Mouse (Mus musculus) liver, embryonic 14.5 days (tissue): ENCODE data around the gene Hnrnpf. TPM values are rescaled to one million over a fixed set of nuclear protein-coding genes. Genes with fewer than 3 reads are reported as not detected.

Experiments
- ATAC-seq: fragments of 200-750 bp; cut with Nextera tagmentation; 2 replicates; pipeline ENCODE4 v1.8.0; 2017; ENCODE audit warnings: moderate number of reproducible peaks, mild to moderate bottlenecking, moderate library complexity; ENCODE audit not compliant: insufficient read depth
- DNase-seq, 3 experiments: peaks; one replicate each; pipeline ENCODE4 v3.0.0-alpha.2; 2012 to 2013; ENCODE audit warnings: low read depth in 3 of 3, low spot score in 3 of 3
- H3K27ac ChIP-seq: fragments of 300-500 bp; sonication (generic); 2 replicates; pipeline ENCODE4 v1.5.1; 2014; ENCODE audit warnings: moderate library complexity, mild to moderate bottlenecking, control low read depth, inconsistent platforms
- H3K27me3 ChIP-seq: fragments of 300-500 bp; sonication (generic); 2 replicates; pipeline ENCODE4 v1.6.1; 2014; ENCODE audit warnings: mild to moderate bottlenecking, low read length, moderate library complexity; ENCODE audit not compliant: control insufficient read depth, insufficient read depth
- H3K36me3 ChIP-seq: fragments of 300-500 bp; sonication (generic); replicated peaks from 2 replicates; pipeline ENCODE4 v1.6.1; 2014; ENCODE audit warnings: low read depth; ENCODE audit not compliant: control insufficient read depth, insufficient read depth
- H3K4me1 ChIP-seq, 2 experiments: fragments of 200-500 bp in 1 of 2; fragments of 300-500 bp in 1 of 2; sonication (generic) in 1 of 2; replicated peaks; 2 replicates each; pipeline ENCODE4 v1.6.1; 2012 to 2014; ENCODE audit warnings: antibody characterized with exemption in 1 of 2, inconsistent platforms in 1 of 2, low read length in 1 of 2; ENCODE audit not compliant: control insufficient read depth in 2 of 2, insufficient read depth in 2 of 2
- H3K4me2 ChIP-seq: fragments of 300-500 bp; sonication (generic); 2 replicates; pipeline ENCODE4 v1.6.1; 2014; ENCODE audit warnings: low read depth, mild to moderate bottlenecking, control low read depth, moderate library complexity
- H3K4me3 ChIP-seq, 2 experiments: fragments of 200-500 bp in 1 of 2; fragments of 300-500 bp in 1 of 2; sonication (generic) in 1 of 2; 2 replicates each; pipeline ENCODE4 v1.5.1; 2012 to 2014; ENCODE audit warnings: low read depth in 2 of 2, low read length in 2 of 2, mild to moderate bottlenecking in 2 of 2, control low read depth in 1 of 2, inconsistent platforms in 1 of 2, moderate library complexity in 1 of 2; ENCODE audit not compliant: insufficient read depth in 1 of 2
- H3K9ac ChIP-seq: fragments of 300-500 bp; sonication (generic); replicated peaks from 2 replicates; pipeline ENCODE4 v1.6.1; 2014; ENCODE audit warnings: mild to moderate bottlenecking, control low read depth, moderate library complexity
- H3K9me3 ChIP-seq: fragments of 300-500 bp; sonication (generic); 2 replicates; pipeline ENCODE4 v1.6.1; 2016; ENCODE audit warnings: low read length, mixed read lengths; ENCODE audit not compliant: control insufficient read depth
- CTCF ChIP-seq: IDR thresholded peaks from 2 replicates; pipeline ENCODE4 v1.5.1; 2016; ENCODE audit warnings: antibody characterized with exemption, low read depth, control low read depth
- EP300 ChIP-seq: IDR thresholded peaks from 2 replicates; pipeline ENCODE4 v1.6.1; 2016; ENCODE audit warnings: antibody characterized with exemption, low read depth
- WGBS: fragments of 180-500 bp; shearing (Covaris S2); extraction: QIAGEN DNeasy Blood & Tissue Kit; methylation state at CpG from one replicate; pipeline ENCODE4 v1.1.7; 2014; ENCODE audit not compliant: insufficient replicate concordance; 5-methylcytosine and 5-hydroxymethylcytosine counted together
- polyA plus RNA-seq, 2 experiments: library from polyadenylated mRNA; depleted of rRNA in 1 of 2; stranded (reverse) in 1 of 2; unstranded in 1 of 2; fragments of >200 nt; fragmentation: Nextera tagmentation in 1 of 2; extraction: Ambion mirVana in 1 of 2; gene quantifications; 2 replicates each; pipeline versions ENCODE4 v1.2.1 to v1.2.3; 2012 to 2014

Hnrnpf gene
- polyA plus RNA-seq, 2 experiments: 368 to 457 TPM

DNA sequence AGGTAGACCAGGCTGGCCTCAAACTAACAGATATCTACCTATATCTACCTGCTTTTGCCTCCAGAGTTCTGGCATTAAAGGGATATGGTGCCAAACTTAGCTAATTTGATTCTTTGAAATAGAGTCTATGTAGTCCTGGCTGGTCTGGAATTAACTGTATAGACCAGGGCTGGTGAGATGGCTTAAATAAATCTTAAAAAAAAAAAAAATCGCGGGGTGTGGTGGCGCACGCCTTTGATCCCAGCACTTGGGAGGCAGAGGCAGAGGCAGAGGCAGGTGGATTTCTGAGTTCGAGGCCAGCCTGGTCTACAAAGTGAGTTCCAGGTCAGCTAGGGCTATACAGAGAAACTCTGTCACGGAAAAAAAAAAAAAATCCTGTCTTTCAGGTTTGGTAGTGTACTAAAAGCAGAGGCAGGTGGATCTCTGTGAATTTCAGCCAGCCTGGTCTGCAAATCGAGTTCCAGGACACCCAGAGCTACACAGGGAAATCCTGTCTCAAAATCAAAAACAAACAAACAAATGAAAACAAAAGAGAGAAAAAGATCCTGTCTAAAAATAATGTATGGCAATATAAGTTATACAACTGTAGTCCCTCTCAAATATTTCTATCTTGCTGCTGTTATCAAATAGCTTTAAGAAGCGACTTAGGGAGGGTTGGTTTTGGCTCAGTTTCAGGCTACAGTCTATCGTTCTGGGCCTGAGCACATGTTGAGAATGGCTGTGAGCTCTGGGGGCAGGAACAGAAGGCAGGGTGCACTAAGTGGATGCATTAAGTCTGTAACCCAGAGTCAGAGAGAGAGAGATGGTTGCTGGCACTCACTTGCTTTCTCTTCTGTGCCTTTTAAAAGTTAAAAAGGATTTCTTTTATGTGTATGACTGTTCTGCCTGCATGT is 1.6 kb downstream of the Hnrnpf start:
- Histone ChIP-seq H3K36me3 (no peaks in the 10 kb centered on the region), H3K4me2 (peak overlapping the region; percentile 1; the same call in 1 of the 2 replicates), H3K4me3 (no peak overlapping the region), H3K9ac (peak overlapping the region; percentile 23; the same call in 1 of the 2 replicates), H3K4me1 (peaks cover 26 to 27% of the 10 kb centered on the region in 2 experiments), H3K9me3 (no peaks in the 10 kb centered on the region), H3K27me3 (no peaks in the 10 kb centered on the region), H3K27ac (peak overlapping the region; percentile 41)
- ATAC-seq: no peak
- no peak for TF ChIP-seq EP300
- TF ChIP-seq CTCF: no peak
- WGBS: 60% methylated on average over 9 of the region's 9 CpGs
- no peak for DNase-seq

DNA sequence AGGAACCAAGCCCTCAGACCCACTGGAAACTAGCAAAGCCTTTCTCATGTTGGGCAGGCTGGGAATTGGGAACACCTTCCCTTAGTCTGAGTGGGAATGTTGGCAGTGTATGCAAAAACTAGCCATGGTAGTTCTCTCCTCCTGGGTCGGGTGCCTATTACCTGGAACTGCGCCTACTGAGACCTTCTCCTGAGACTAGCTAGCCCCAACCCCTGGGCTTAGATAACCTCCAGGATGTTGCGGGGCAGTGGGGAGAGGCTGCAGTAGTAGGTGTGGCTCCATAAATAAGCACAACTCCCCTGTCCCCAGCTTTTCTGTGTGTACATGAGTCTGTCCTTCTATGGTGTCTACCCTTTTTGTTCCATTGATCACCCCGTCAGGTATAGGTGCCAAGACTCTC is 2.4 kb downstream of the Hnrnpf start:
- peaks cover 26 to 27% of the 10 kb centered on the region in 2 experiments for H3K4me1 ChIP-seq
- peak overlapping the region; percentile 1; the same call in 1 of the 2 replicates for H3K4me2 ChIP-seq
- DNase-seq: no peak
- no peaks in the 10 kb centered on the region for H3K27me3 ChIP-seq
- no peak for ATAC-seq
- no peak for TF ChIP-seq EP300
- TF ChIP-seq CTCF: no peak
- no peaks in the 10 kb centered on the region for H3K9me3 ChIP-seq
- no peak overlapping the region for H3K4me3 ChIP-seq
- H3K36me3 ChIP-seq: no peaks in the 10 kb centered on the region
- H3K9ac ChIP-seq: peak overlapping the region; percentile 23
- peak overlapping the region; percentile 41 for H3K27ac ChIP-seq
- WGBS: 37% methylated on average over 4 of the region's 4 CpGs

DNA sequence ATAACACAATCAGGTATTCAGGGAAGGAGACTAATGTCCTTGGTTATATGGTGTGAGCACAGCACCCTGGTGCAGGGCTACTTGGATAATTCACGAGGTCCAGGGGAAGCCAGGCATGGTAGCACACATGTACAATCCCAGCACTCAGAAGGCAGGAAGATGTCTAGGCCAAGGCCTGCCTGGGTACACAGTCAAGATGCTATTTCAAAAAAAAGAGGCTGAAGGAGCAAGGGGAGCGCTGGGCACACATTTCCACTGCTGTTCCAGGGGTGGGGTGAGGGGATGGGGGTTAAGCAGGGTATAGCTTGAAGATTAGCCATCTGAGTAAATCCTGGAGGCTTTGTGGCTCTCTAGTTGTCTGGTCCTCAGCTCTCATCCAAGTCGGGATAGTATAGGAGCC is 3.7 kb downstream of the Hnrnpf start:
- H3K27me3 ChIP-seq: no peaks in the 10 kb centered on the region
- WGBS: 86% methylated on average over 3 of the region's 3 CpGs
- H3K9ac ChIP-seq: no peak overlapping the region
- no peak overlapping the region for H3K4me3 ChIP-seq
- H3K27ac ChIP-seq: no peak overlapping the region
- H3K4me1 ChIP-seq: peaks cover 28 to 29% of the 10 kb centered on the region in 2 experiments
- H3K4me2 ChIP-seq: no peak overlapping the region
- no peaks in the 10 kb centered on the region for H3K36me3 ChIP-seq
- H3K9me3 ChIP-seq: no peaks in the 10 kb centered on the region
- DNase-seq: no peak
- TF ChIP-seq CTCF: no peak
- no peak for TF ChIP-seq EP300
- no peak for ATAC-seq

DNA sequence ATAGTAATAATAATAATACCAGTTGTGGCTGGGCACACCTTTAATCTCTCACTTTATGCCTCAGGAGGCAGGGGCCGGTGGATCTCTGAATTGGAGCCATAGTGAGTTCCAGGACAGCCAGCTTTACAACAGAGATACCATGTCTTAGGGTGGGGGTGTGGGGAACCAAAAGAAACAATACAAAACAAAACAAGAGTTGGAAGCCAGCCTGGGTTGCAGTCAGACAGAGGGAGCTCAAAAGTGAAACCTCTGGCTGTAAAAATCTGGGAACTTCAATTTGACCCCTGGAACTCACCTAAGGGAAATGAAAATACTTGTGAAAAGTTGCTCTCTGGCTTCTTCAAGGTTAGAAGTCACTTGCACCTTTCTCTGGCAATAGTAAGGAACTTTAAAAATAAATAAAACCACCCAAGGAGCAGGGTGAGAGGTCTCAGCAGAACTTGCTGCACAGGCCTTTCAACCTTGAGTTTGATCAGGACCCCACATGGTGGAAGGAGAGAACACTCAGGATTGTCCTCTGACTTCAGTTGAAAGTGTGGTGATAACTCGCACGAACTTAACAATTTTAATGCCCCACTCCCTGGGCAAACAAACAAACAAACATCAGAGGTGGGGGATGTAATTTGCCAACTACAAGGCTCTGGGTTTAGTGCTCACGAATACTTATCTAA is 5.3 kb downstream of the Hnrnpf start:
- no peak for ATAC-seq
- H3K4me3 ChIP-seq: peak overlapping the region; percentile 27 to 73

More for the DNA sequence above, 5.3 kb downstream of the Hnrnpf start:
- peak overlapping the region; percentile 87 for H3K4me2 ChIP-seq
- DNase-seq: no peak
- peak overlapping the region; percentile 79 for H3K9ac ChIP-seq
- no peaks in the 10 kb centered on the region for H3K36me3 ChIP-seq
- no peaks in the 10 kb centered on the region for H3K27me3 ChIP-seq
- no peak for TF ChIP-seq EP300
- TF ChIP-seq CTCF: no peak
- WGBS: 9% methylated on average over 4 of the region's 4 CpGs
- peaks cover 37 to 38% of the 10 kb centered on the region in 2 experiments for H3K4me1 ChIP-seq
- no peaks in the 10 kb centered on the region for H3K9me3 ChIP-seq
- peak overlapping the region; percentile 84 for H3K27ac ChIP-seq
